Mouse (Mus musculus) spleen, adult 2 months (tissue): ENCODE measurements at regions not wholly inside any gene's neighbourhood (a gene's known extent, or its start where the extent isn't known, plus 50 kb on each side); places are given as distances from the start of the nearest gene placed in this dataset.

Source experiments
- DNase-seq, 2 experiments: peaks; one replicate each; pipeline versions ENCODE4 v3.0.0 to v3.0.0-alpha.2; 2012 to 2021; ENCODE audit warnings: low spot score in 2 of 2, low read depth in 1 of 2
- H3K27ac ChIP-seq: fragments of 200-500 bp; 2 replicates; pipeline ENCODE4 v1.5.1; 2012; ENCODE audit warnings: low read length, inconsistent platforms; ENCODE audit not compliant: insufficient read depth
- H3K27me3 ChIP-seq: fragments of 200-500 bp; 2 replicates; pipeline ENCODE4 v1.6.1; 2012; ENCODE audit warnings: mild to moderate bottlenecking, moderate library complexity, low read length, inconsistent platforms; ENCODE audit not compliant: control insufficient read depth, insufficient read depth
- H3K36me3 ChIP-seq: fragments of 200-500 bp; 2 replicates; pipeline ENCODE4 v1.6.1; 2012; ENCODE audit warnings: mild to moderate bottlenecking, low read length, inconsistent platforms; ENCODE audit not compliant: control insufficient read depth, insufficient read depth
- H3K4me1 ChIP-seq: fragments of 200-500 bp; 2 replicates; pipeline ENCODE4 v1.6.1; 2011; ENCODE audit warnings: inconsistent platforms; ENCODE audit not compliant: control insufficient read depth, insufficient read depth, insufficient read length
- H3K4me3 ChIP-seq: fragments of 200-500 bp; 2 replicates; pipeline ENCODE4 v1.5.1; 2011; ENCODE audit warnings: mild to moderate bottlenecking, inconsistent platforms; ENCODE audit not compliant: insufficient read depth, insufficient read length; ENCODE audit errors: extremely low read depth
- CTCF ChIP-seq: fragments of 200-500 bp; IDR thresholded peaks from 2 replicates; pipeline ENCODE4 v1.5.1; 2011; ENCODE audit warnings: mild to moderate bottlenecking, inconsistent platforms; ENCODE audit not compliant: insufficient read depth, insufficient read length, insufficient replicate concordance; ENCODE audit errors: extremely low read depth
- POLR2A ChIP-seq: fragments of 200-500 bp; IDR thresholded peaks from 2 replicates; pipeline ENCODE4 v1.6.1; 2011; ENCODE audit warnings: low read depth, low read length, inconsistent platforms
- WGBS: fragments of 180-500 bp; shearing (Covaris S2); methylation state at CpG from one replicate; pipeline ENCODE4 v1.1.7; 2018; 5-methylcytosine and 5-hydroxymethylcytosine counted together

- WGBS = 92% methylated on average over 5 of the region's 5 CpGs
- Histone ChIP-seq H3K27me3 (no peaks in the 10 kb centered on the region), H3K4me3 (no peak overlapping the region), H3K27ac (no peak overlapping the region), H3K36me3 (no peaks in the 10 kb centered on the region), H3K4me1 (no peaks in the 10 kb centered on the region; the same call in 1 of the 2 replicates)
- TF ChIP-seq POLR2A (no peak), CTCF (no peak)
- no peak for DNase-seq
These were observed 222.4 kb upstream of the Atp2b1 start for GRCm38 (mm10) chr10:98691816-98692215.

DNA sequence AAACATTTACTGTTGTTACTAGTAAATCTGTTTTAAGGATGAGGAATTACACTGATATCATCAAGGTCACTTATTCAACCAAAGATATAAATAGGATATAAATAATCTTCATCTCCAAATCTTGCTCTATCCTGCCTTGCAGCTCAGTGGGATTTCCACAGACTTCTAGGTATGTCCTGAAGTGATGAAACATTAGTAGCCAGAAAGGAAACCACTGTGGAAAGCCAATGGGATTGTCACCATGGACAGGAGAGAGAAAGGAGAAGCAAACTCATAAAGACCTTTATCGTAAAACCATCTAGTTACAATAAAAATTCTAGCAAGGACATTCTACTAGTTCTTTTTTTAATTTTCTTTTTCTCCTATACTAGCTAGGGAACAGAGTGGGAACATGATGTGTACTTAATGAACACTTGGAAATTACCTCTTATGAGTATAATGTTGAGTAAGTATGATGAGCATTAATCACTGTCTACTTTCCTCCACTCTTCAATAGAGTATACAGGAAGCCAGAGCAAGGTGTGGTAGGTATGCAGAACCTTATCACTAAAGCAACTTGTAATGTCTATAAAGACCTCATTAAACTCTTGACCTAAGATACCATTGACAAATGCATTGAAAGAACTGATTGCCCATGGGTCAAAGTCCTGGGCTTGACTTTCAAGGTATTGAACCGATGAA is 219.4 kb upstream of the Atp2b1 start:
- WGBS = 92% methylated on average over 2 of the region's 2 CpGs
- H3K27ac ChIP-seq = no peak overlapping the region

DNA sequence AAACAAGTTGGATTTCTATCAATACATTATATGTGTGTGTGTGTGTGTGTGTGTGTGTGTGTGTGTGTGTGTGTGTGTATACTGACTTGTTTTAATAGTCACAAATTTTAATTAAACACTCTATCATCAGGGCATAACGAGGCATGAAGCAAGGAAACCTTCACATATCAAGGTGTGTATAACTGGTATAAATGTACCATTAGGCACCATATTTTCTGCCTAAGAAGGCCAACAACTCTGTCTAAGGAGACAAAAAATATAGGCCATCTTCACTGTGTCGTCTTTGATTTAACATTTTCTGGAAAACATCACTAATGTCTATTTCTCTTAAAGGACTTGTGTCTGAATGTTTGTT is 218.9 kb upstream of the Atp2b1 start:
- H3K27me3 ChIP-seq = no peaks in the 10 kb centered on the region
- H3K27ac ChIP-seq = no peak overlapping the region
- H3K4me1 ChIP-seq = no peaks in the 10 kb centered on the region
- WGBS = 74% methylated on average over 2 of the region's 2 CpGs
- DNase-seq = no peak
- no peak for TF ChIP-seq POLR2A
- TF ChIP-seq CTCF = no peak
- H3K36me3 ChIP-seq = no peaks in the 10 kb centered on the region
- H3K4me3 ChIP-seq = no peak overlapping the region

More for the DNA sequence above, 219.4 kb upstream of the Atp2b1 start:
- DNase-seq = no peak
- H3K4me3 ChIP-seq = no peak overlapping the region
- no peaks in the 10 kb centered on the region for H3K27me3 ChIP-seq
- TF ChIP-seq CTCF = no peak
- no peak for TF ChIP-seq POLR2A
- H3K4me1 ChIP-seq = no peaks in the 10 kb centered on the region
- no peaks in the 10 kb centered on the region for H3K36me3 ChIP-seq

- H3K36me3 ChIP-seq = no peaks in the 10 kb centered on the region
- no peaks in the 10 kb centered on the region for H3K27me3 ChIP-seq
- 83% methylated on average over 4 of the region's 4 CpGs for WGBS
These were observed 216.3 kb upstream of the Atp2b1 start for GRCm38 (mm10) chr10:98697866-98698265.

GRCm38 (mm10) chr10:98699579-98699978 is 214.6 kb upstream of the Atp2b1 start:
- H3K36me3 ChIP-seq = no peaks in the 10 kb centered on the region
- no peak for DNase-seq
- H3K4me1 ChIP-seq = no peaks in the 10 kb centered on the region
- H3K27ac ChIP-seq = no peak overlapping the region
- WGBS = 93% methylated on average over 4 of the region's 4 CpGs
- no peak overlapping the region for H3K4me3 ChIP-seq
- H3K27me3 ChIP-seq = no peaks in the 10 kb centered on the region
- TF ChIP-seq POLR2A = no peak
- TF ChIP-seq CTCF = no peak

More at GRCm38 (mm10) chr10:98697866-98698265, 216.3 kb upstream of the Atp2b1 start:
- Histone ChIP-seq H3K4me1 (no peaks in the 10 kb centered on the region), H3K4me3 (no peak overlapping the region), H3K27ac (no peak overlapping the region)
- DNase-seq = no peak
- TF ChIP-seq CTCF = no peak
- no peak for TF ChIP-seq POLR2A

- TF ChIP-seq POLR2A (no peak), CTCF (no peak)
- Histone ChIP-seq H3K4me1 (no peaks in the 10 kb centered on the region), H3K27me3 (no peaks in the 10 kb centered on the region), H3K4me3 (no peak overlapping the region), H3K27ac (no peak overlapping the region), H3K36me3 (no peaks in the 10 kb centered on the region)
- DNase-seq = no peak
- 76% methylated on average over 4 of the region's 4 CpGs for WGBS
These were observed 213.8 kb upstream of the Atp2b1 start for GRCm38 (mm10) chr10:98700407-98700806.

GRCm38 (mm10) chr10:98701285-98701684 is 212.9 kb upstream of the Atp2b1 start:
- TF ChIP-seq CTCF (no peak), POLR2A (no peak)
- no peak overlapping the region for H3K4me3 ChIP-seq
- no peak overlapping the region for H3K27ac ChIP-seq
- DNase-seq = no peak
- H3K27me3 ChIP-seq = no peaks in the 10 kb centered on the region
- 83% methylated on average over 3 of the region's 3 CpGs for WGBS
- H3K4me1 ChIP-seq = no peaks in the 10 kb centered on the region
- no peaks in the 10 kb centered on the region for H3K36me3 ChIP-seq
